Mouse (Mus musculus): ENCODE data around the gene Myh1. TPM values are rescaled to one million over a fixed set of nuclear protein-coding genes. Genes with fewer than 3 reads are reported as not detected.

Gene Myh1
- total RNA-seq, 2 experiments from 2014 or later, result 0.21 to 0.25 TPM

DNA sequence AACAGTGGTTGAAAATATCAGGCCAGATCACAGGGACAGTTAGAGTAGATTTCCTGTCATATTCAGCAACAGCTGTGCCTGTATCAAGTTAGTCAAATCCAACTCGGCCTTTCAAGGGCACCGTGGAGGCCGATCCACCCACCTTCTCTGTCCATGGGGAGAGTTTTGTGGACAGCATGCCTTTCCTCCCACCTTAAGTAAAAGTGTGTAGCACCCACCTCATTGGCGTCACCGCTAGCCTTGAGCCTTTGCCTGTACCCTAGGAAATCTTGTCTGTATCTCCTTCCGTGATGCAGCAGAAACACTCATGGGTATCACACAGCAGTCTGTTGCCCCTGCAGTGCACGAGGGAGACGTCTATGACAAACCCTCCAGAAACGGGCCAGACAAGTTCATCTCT is 36.9 kb downstream of the Myh1 start:
- intact Hi-C loops (cut with DNase I), result loop anchor here (5.0 kb wide), 1 partner anchor 116 kb away; no protein-coding TSS in a partner anchor
- Histone ChIP-seq H3K27ac (no peak overlapping the region), H3K4me3 (no peak overlapping the region)
- no peak for DNase-seq (ENCODE audit: extremely low spot score in 1 of 2, low spot score in 2 of 2)
- TF ChIP-seq CTCF (IDR thresholded peaks at IDR 0.05), result no peak

GRCm38 (mm10) chr11:67237481-67238079 is 37.7 kb downstream of the Myh1 start, which contains the start of gene Myh4:
Myh4 (plus strand) TSS chr11:67238029.
- TF ChIP-seq CTCF (IDR thresholded peaks at IDR 0.05), result no peak
- no peak for DNase-seq (ENCODE audit: extremely low spot score in 1 of 2, low spot score in 2 of 2)
- intact Hi-C loops (cut with DNase I), result loop anchor here (5.0 kb wide), 1 partner anchor 115 kb away; no protein-coding TSS in a partner anchor
- Histone ChIP-seq H3K4me3 (no peak within 1 kb of the TSS), H3K27ac (no peak within 1 kb of the TSS)

DNA sequence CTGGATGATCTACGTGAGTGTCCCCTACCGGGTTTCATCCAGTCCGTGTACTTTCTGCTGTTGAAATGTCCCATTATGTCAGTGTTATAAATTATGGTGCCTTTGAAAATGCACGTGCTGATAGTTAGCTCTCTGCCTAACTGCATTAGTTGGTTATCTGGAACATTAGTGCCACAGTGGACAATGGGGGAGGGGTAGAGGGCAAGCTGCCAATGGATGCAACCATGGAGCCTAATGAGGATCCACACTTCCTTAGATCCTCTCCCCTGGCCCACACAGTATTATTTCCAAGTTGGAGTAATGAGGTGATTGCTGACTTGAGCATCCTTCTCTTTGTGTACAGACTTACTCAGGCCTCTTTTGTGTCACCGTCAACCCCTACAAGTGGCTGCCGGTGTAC is 41.2 kb downstream of the Myh1 start:
- DNase-seq (ENCODE audit: extremely low spot score in 1 of 2, low spot score in 2 of 2), result no peak
- TF ChIP-seq CTCF (IDR thresholded peaks at IDR 0.05), result no peak
- H3K4me3 ChIP-seq, result no peak overlapping the region
- H3K27ac ChIP-seq, result no peak overlapping the region
- intact Hi-C loops (cut with DNase I), result no loop called here

GRCm38 (mm10) chr11:67253691-67254090 is 53.8 kb downstream of the Myh1 start:
- no peak for DNase-seq (ENCODE audit: extremely low spot score in 1 of 2, low spot score in 2 of 2)
- H3K27ac ChIP-seq, result no peak overlapping the region
- intact Hi-C loops (cut with DNase I), result no loop called here
- H3K4me3 ChIP-seq, result no peak overlapping the region
- no peak for TF ChIP-seq CTCF (IDR thresholded peaks at IDR 0.05)

DNA sequence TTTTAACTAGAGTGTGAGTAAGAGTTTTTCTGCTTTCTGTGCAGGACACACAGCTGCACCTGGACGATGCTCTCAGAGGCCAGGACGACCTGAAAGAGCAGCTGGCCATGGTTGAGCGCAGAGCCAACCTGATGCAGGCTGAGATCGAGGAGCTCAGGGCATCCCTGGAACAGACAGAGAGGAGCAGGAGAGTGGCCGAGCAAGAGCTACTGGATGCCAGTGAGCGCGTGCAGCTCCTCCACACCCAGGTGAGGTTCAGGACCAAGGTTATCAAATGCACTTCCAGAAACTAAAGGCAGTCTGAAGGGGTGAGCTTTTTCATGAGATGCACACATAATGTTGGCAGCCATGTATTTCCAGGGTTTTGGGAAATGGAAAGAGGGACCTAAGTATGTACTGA is 57.2 kb downstream of the Myh1 start:
- no peak overlapping the region for H3K27ac ChIP-seq
- TF ChIP-seq CTCF (IDR thresholded peaks at IDR 0.05), result no peak
- intact Hi-C loops (cut with DNase I), result no loop called here
- no peak for DNase-seq (ENCODE audit: extremely low spot score in 1 of 2, low spot score in 2 of 2)
- H3K4me3 ChIP-seq, result no peak overlapping the region

- TF ChIP-seq CTCF (IDR thresholded peaks at IDR 0.05), result no peak
- Histone ChIP-seq H3K27ac (no peak overlapping the region), H3K4me3 (no peak overlapping the region)
- no peak for DNase-seq (ENCODE audit: extremely low spot score in 1 of 2, low spot score in 2 of 2)
- intact Hi-C loops (cut with DNase I), result no loop called here
Measured at GRCm38 (mm10) chr11:67260956-67261355, 61.1 kb downstream of the Myh1 start.

Other genes starting within 250 kb of the Myh1 start
- gene Tmem238l, start 243.4 kb upstream of the Myh1 start, total RNA-seq (2021), result not detected
- under 1 TPM; 0.56 to 0.79 TPM for gene Tmem220, start 174.9 kb upstream of the Myh1 start, total RNA-seq (2021)
- 10 to 100 TPM; 24.2 to 24.8 TPM for gene Adprm, start 147.5 kb upstream of the Myh1 start, total RNA-seq (2021)
- 10 to 100 TPM; 10.2 to 11.2 TPM for gene Sco1, start 147.4 kb upstream of the Myh1 start, total RNA-seq (2021)
- 1 to 10 TPM; 4.7 to 6.0 TPM for gene Myh3, start 121.8 kb upstream of the Myh1 start, total RNA-seq (2021)
- under 1 TPM; 0.43 to 0.61 TPM for gene Myh2, start 29.0 kb upstream of the Myh1 start, total RNA-seq (2021)
- gene Myh4, start 38.0 kb downstream of the Myh1 start, total RNA-seq (2021), result under 1 TPM; 0.18 to 0.26 TPM
- gene Myh8, start 77.1 kb downstream of the Myh1 start, total RNA-seq (2021), result under 1 TPM; 0.40 to 0.57 TPM
- gene Myh13, start 121.6 kb downstream of the Myh1 start, total RNA-seq (2021), result under 1 TPM; 0.18 to 0.51 TPM